Mouse (Mus musculus): ENCODE measurements around the gene Gsc2. TPM values are rescaled to one million over a fixed set of nuclear protein-coding genes. Genes with fewer than 3 reads are reported as not detected.

Gene Gsc2
- not detected in 2 replicates for polyA plus RNA-seq (2012; ENCODE audit: low replicate concordance)

DNA sequence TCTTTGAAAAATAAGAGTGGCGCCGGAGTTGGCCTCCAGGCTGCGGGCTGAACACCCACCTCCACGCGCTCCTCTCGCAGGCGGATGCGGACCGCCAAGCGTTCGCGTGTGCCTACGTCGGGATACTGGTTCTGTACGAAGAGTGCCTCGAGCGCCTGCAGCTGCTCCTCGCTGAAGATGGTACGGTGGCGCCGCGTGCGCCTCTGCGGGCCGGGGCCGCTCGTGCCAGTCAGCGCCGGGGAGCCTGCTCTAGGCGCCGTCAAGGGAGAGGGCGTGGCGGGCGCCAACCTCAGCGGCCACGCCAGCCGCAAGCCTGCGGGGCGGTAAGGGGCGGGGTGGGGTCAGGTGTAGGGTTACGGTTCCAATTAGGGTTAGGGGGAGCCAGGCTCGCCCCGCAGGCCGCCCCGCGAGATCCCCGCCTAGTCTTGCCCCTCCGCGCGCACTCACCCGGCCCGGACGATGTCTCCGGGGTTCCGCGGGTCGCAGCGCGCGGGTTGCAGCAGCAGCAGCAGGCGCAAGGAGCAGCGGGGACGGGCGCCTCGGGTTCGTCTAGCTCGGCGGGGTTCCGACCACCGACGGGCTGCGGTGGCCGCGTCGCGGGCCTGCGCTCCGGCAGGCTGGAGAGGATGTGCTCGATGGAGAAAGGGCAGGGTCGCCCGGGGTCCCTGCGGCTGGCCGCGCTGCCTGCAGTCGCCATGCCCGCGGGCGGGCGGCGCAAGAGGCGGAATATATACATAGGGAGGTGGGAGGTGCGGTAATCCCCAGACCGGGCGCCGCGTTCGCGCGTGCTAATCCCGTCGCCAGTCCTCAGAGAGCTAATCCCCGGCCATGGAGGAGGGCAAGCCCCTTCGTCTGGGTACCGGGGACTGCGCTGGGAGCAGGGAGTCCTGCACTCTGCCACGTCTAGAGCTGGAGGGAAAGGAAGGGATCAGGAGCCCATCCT lies at the start of gene Gsc2:
Gsc2 (minus strand) TSS at position 753 of the 943 bp plus-strand sequence.

DNA sequence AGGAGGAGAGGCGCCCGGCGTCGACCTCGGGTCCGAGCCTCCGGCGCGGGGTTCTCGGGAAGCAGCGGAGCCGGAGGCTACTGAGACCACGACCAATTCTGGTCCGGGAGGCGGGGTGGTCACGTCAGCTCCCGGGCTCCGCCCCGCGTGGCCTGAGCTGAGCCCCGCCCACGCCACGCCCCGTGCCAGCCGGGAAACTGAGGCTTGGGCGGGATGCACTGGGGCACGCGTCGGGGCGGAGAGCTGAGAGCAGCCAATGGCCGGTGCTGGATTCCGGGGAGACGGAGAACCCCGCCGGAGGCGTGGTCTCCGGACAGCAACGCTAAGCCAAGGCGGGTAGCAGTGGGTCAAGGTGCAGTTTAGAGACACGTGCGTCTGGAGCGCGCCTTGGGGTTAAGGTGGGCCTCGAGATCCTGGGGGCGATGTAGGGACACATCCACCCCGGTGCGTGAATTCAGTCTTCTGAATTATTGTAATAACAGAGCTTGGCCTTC lies 13.3 kb upstream of the Gsc2 start, which contains the start of gene Slc25a1:
Slc25a1 (minus strand) TSS at position 133 of the 494 bp plus-strand sequence.

DNA sequence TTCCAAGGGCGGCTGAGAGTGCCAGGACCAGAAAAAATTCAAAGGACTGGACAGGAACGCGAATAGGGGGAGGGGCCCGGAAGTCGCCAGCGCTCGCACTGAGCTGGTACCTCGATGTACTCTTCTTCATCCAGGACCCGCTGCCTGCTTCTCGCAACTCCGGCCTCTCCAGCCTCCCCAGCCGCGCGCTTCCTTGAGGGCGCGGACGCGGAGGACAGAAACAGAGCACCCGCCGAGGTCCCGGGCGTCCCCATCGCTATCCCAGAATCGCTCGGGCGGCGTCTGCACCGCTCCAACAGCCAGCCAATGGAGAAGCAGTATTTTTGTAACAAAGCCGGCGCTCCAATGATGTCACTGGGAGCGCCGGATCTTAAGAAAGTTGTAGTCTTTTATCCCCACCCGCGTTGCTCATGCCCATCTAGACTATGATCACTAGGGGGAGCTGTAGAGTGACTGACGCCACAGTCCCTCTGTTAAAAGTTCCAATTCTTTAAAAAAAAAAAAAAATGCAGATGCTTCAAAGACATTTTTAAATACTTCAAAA lies 3.7 kb downstream of the Gsc2 start, which contains the start of gene Ess2:
Ess2 (minus strand) TSS at position 297 of the 544 bp plus-strand sequence.

DNA sequence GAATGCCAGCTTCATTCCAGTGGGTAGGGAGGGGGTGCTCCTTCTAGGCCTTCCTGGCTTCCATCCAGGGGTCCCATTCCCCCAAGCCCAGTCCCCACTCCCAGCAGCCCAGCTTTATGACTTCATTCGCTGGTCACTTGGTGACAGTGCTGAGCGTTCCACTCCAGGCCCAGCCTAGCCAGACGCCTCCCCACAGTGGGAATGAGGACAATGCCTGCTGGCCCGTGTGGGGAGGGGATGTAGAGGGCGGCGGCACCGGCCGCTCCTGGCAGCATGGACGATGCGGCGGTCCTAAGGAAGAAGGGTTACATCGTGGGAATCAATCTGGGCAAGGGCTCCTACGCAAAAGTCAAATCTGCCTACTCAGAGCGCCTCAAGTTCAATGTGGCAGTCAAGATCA lies 16.4 kb downstream of the Gsc2 start, which contains the start of the genes Dgcr2 and Tssk2:
Dgcr2 (minus strand) TSS at position 101 of the 400 bp plus-strand sequence.
Tssk2 (plus strand) TSS at position 176 of the 400 bp plus-strand sequence.

DNA sequence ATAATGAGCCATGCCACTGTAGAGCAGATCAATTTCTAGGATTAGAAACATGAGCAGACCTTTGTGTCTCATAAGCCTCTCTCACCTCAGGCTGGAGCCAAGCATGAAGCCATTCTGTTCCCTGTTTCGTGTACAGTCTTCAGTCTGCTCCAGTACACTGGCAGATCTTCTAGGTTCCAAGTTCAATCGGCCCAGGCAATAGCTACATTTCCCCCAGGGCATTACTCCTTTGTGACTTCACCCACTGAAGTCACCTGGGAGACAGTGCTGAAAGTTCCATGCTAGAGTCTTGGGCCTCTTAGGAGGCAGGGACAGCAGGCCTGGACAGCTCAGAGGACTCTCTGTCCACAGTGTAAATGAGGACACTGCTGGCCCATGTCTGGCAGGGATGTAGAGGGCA lies 20.9 kb downstream of the Gsc2 start, which contains the start of gene Tssk1:
Tssk1 (plus strand) TSS at position 301 of the 400 bp plus-strand sequence.

DNA sequence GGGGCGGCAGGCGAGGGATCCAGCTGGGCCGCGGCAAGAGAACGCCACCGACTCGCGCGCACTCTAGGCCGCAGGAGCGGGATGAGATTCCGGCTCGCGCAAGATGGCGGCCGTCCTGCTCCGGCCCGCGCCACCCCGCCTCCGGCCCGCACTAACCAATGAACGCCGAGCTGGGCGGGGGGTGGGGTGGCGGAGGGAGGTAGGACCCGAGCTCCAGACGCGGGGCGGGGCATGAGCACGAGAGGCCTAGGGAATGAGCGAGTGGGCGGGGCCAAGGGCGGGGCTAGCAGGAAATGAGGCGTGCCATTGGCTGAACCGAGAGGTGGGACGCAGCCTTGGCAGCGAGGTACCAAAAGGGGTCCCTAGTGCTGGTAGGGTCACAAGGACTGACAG lies 23.3 kb downstream of the Gsc2 start, which contains the start of gene Gm20518:
Gm20518 (minus strand) TSS at position 105 of the 393 bp plus-strand sequence.

Other genes with a start within 250 kb of the Gsc2 start
- gene Med15, start 182.2 kb downstream of the Gsc2 start, polyA plus RNA-seq (2012; ENCODE audit: low replicate concordance), result 147 and 310 TPM in 2 replicates
- 2.3 and 30.3 TPM in 2 replicates for gene Klhl22, start 155.4 kb downstream of the Gsc2 start, polyA plus RNA-seq (2012; ENCODE audit: low replicate concordance)
- gene Scarf2, start 117.8 kb downstream of the Gsc2 start, polyA plus RNA-seq (2012; ENCODE audit: low replicate concordance), result 3.8 and 4.0 TPM in 2 replicates
- gene B830017H08Rik, start 81.9 kb downstream of the Gsc2 start, polyA plus RNA-seq (2012; ENCODE audit: low replicate concordance), result not detected in 2 replicates
- gene Car15, start 76.7 kb downstream of the Gsc2 start, polyA plus RNA-seq (2012; ENCODE audit: low replicate concordance), result 1.8 and 5.4 TPM in 2 replicates
- 0.57 and 0.79 TPM in 2 replicates for gene Gm20518, start 23.4 kb downstream of the Gsc2 start, polyA plus RNA-seq (2012; ENCODE audit: low replicate concordance)
- gene Tssk1, start 20.8 kb downstream of the Gsc2 start, polyA plus RNA-seq (2012; ENCODE audit: low replicate concordance), result not detected in 2 replicates
- 15.8 and 23.2 TPM in 2 replicates for gene Dgcr2, start 16.5 kb downstream of the Gsc2 start, polyA plus RNA-seq (2012; ENCODE audit: low replicate concordance)
- 0.12 TPM in 1 of 2 replicates, not detected in the other for gene Tssk2, start 16.4 kb downstream of the Gsc2 start, polyA plus RNA-seq (2012; ENCODE audit: low replicate concordance)
- gene Ess2, start 3.7 kb downstream of the Gsc2 start, polyA plus RNA-seq (2012; ENCODE audit: low replicate concordance), result 27.5 and 28.2 TPM in 2 replicates
- gene Slc25a1, start 13.2 kb upstream of the Gsc2 start, polyA plus RNA-seq (2012; ENCODE audit: low replicate concordance), result 152 and 236 TPM in 2 replicates
- gene Vpreb2, start 65.4 kb upstream of the Gsc2 start, polyA plus RNA-seq (2012; ENCODE audit: low replicate concordance), result not detected in 2 replicates
- 26.8 and 39.3 TPM in 2 replicates for gene Dgcr6, start 137.8 kb upstream of the Gsc2 start, polyA plus RNA-seq (2012; ENCODE audit: low replicate concordance)
- gene Prodh, start 175.1 kb upstream of the Gsc2 start, polyA plus RNA-seq (2012; ENCODE audit: low replicate concordance), result 1.9 and 2.1 TPM in 2 replicates
- gene Rtn4r, start 212.6 kb upstream of the Gsc2 start, polyA plus RNA-seq (2012; ENCODE audit: low replicate concordance), result 0.93 and 1.7 TPM in 2 replicates

Data from leukemia stem cell, adult 10-12 weeks (primary cell).